Mouse (Mus musculus) cerebellum, adult 18-20 months (tissue): ENCODE measurements around the gene Pacrg.

ENCODE experiments used
- DNase-seq, 2 experiments: peaks; one replicate each; pipeline ENCODE4 v3.0.0; 2021

Gene Pacrg

GRCm38 (mm10) chr17:10397924-10398627 is 442.0 kb downstream of the Pacrg start:
- no peak for DNase-seq

GRCm38 (mm10) chr17:10397336-10397735 is 442.8 kb downstream of the Pacrg start:
- DNase-seq: no peak

GRCm38 (mm10) chr17:10396863-10397262 is 443.2 kb downstream of the Pacrg start:
- DNase-seq: no peak

- DNase-seq: peak; percentile 29 to 32
These were observed 445.3 kb downstream of the Pacrg start for GRCm38 (mm10) chr17:10394855-10395254.

GRCm38 (mm10) chr17:10393766-10394165 is 446.3 kb downstream of the Pacrg start:
- DNase-seq: no peak

- no peak for DNase-seq
These were observed 447.6 kb downstream of the Pacrg start for GRCm38 (mm10) chr17:10392342-10393034.

GRCm38 (mm10) chr17:10390232-10391172 is 449.6 kb downstream of the Pacrg start:
- DNase-seq: peak; percentile 38 to 44

GRCm38 (mm10) chr17:10389740-10390139 is 450.4 kb downstream of the Pacrg start:
- no peak for DNase-seq

- DNase-seq: no peak
These were observed 453.6 kb downstream of the Pacrg start for GRCm38 (mm10) chr17:10386548-10386947.

- DNase-seq: no peak
These were observed 456.7 kb downstream of the Pacrg start for GRCm38 (mm10) chr17:10383406-10383805.

GRCm38 (mm10) chr17:10378467-10379175 is 461.5 kb downstream of the Pacrg start:
- DNase-seq: no peak

GRCm38 (mm10) chr17:10377606-10378005 is 462.5 kb downstream of the Pacrg start:
- DNase-seq: no peak

- DNase-seq: no peak
These were observed 465.8 kb downstream of the Pacrg start for GRCm38 (mm10) chr17:10374316-10374715.

GRCm38 (mm10) chr17:10373727-10374126 is 466.4 kb downstream of the Pacrg start:
- no peak for DNase-seq

- DNase-seq: no peak
These were observed 467.9 kb downstream of the Pacrg start for GRCm38 (mm10) chr17:10372001-10372785.

- DNase-seq: no peak
These were observed 468.6 kb downstream of the Pacrg start for GRCm38 (mm10) chr17:10371472-10371871.

GRCm38 (mm10) chr17:10370660-10371130 is 469.4 kb downstream of the Pacrg start:
- DNase-seq: no peak

GRCm38 (mm10) chr17:10369961-10370659 is 470.0 kb downstream of the Pacrg start:
- no peak for DNase-seq

- no peak for DNase-seq
These were observed 473.1 kb downstream of the Pacrg start for GRCm38 (mm10) chr17:10367044-10367443.

- no peak for DNase-seq
These were observed 473.5 kb downstream of the Pacrg start for GRCm38 (mm10) chr17:10366577-10366976.
